Mouse (Mus musculus) heart, embryonic 11.5 days (tissue): Measurements from ENCODE around the gene Gm20388. TPM values are rescaled to one million over a fixed set of nuclear protein-coding genes. Genes with fewer than 3 reads are reported as not detected.

Source experiments
- ATAC-seq: fragments of 200-750 bp; cut with Nextera tagmentation; replicated peaks from 2 replicates; pipeline ENCODE4 v1.8.0; 2017; ENCODE audit warnings: moderate library complexity; ENCODE audit not compliant: insufficient number of reproducible peaks, low FRiP score, low TSS enrichment
- H3K27ac ChIP-seq: fragments of 300-500 bp; sonication (generic); 2 replicates; pipeline ENCODE4 v1.5.1; 2014; ENCODE audit warnings: mild to moderate bottlenecking, low read depth, low read length
- H3K27me3 ChIP-seq: fragments of 300-500 bp; sonication (generic); 2 replicates; pipeline ENCODE4 v1.6.1; 2014; ENCODE audit warnings: mild to moderate bottlenecking, low read length, mixed read lengths; ENCODE audit not compliant: control insufficient read depth, insufficient read depth
- H3K36me3 ChIP-seq: fragments of 300-500 bp; sonication (generic); 2 replicates; pipeline ENCODE4 v1.6.1; 2014; ENCODE audit warnings: mild to moderate bottlenecking, low read length, moderate library complexity, mixed read lengths; ENCODE audit not compliant: control insufficient read depth, insufficient read depth
- H3K4me1 ChIP-seq: fragments of 300-500 bp; sonication (generic); 2 replicates; pipeline ENCODE4 v1.6.1; 2014; ENCODE audit warnings: low read length; ENCODE audit not compliant: control insufficient read depth, insufficient read depth
- H3K4me2 ChIP-seq: fragments of 300-500 bp; sonication (generic); 2 replicates; pipeline ENCODE4 v1.6.1; 2014; ENCODE audit warnings: mild to moderate bottlenecking, moderate library complexity
- H3K4me3 ChIP-seq: fragments of 300-500 bp; sonication (generic); 2 replicates; pipeline ENCODE4 v1.5.1; 2014; ENCODE audit warnings: low read depth, low read length
- H3K9ac ChIP-seq: fragments of 300-500 bp; sonication (generic); 2 replicates; pipeline ENCODE4 v1.6.1; 2014; ENCODE audit warnings: mild to moderate bottlenecking, low read depth, low read length, moderate library complexity
- H3K9me3 ChIP-seq: fragments of 300-500 bp; sonication (generic); replicated peaks from 2 replicates; pipeline ENCODE4 v1.6.1; 2016; ENCODE audit warnings: low read length; ENCODE audit not compliant: control insufficient read depth
- WGBS: fragments of 180-500 bp; shearing (Covaris S2); extraction: QIAGEN DNeasy Blood & Tissue Kit; methylation state at CpG from one replicate; pipeline ENCODE4 v1.1.7; 2014; ENCODE audit not compliant: insufficient replicate concordance; 5-methylcytosine and 5-hydroxymethylcytosine counted together
- polyA plus RNA-seq: library from polyadenylated mRNA; unstranded; fragments of >200 nt; fragmentation: Nextera tagmentation; extraction: Ambion mirVana; gene quantifications from 2 replicates; pipeline ENCODE4 v1.2.1, GENCODE M21; 2014

Gm20388 gene
- polyA plus RNA-seq, 1 experiment from 2014 or later: 6.4 TPM

DNA sequence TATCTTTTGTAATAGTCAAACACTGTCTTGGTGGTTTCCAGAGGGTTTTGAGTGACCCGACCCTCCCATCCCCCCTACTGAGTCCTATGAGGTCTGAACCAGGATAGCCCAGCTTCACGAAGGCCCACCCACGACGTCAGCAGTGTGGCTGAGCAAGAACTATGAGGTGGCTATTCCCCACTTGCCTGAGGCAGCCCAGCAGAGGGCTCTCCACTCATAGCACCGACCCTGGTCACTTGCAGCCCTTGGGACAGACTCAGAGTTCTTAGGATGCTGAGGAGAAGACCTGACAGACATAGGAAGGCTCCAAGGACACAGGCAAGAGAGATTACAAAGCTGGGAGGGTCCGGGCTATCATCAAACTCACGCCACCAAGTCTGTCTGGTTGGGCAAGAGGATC is 2764.4 kb downstream of the Gm20388 start:
- ATAC-seq: no peak
- H3K4me1 ChIP-seq: peaks cover 20% of the 10 kb centered on the region; the same call in 1 of the 2 replicates
- no peaks in the 10 kb centered on the region for H3K9me3 ChIP-seq
- no peak overlapping the region for H3K9ac ChIP-seq
- no peaks in the 10 kb centered on the region for H3K36me3 ChIP-seq
- H3K4me2 ChIP-seq: no peak overlapping the region
- H3K27ac ChIP-seq: no peak overlapping the region
- 40% methylated on average over 7 of the region's 7 CpGs for WGBS
- no peak overlapping the region for H3K4me3 ChIP-seq
- H3K27me3 ChIP-seq: peaks cover 56% of the 10 kb centered on the region

DNA sequence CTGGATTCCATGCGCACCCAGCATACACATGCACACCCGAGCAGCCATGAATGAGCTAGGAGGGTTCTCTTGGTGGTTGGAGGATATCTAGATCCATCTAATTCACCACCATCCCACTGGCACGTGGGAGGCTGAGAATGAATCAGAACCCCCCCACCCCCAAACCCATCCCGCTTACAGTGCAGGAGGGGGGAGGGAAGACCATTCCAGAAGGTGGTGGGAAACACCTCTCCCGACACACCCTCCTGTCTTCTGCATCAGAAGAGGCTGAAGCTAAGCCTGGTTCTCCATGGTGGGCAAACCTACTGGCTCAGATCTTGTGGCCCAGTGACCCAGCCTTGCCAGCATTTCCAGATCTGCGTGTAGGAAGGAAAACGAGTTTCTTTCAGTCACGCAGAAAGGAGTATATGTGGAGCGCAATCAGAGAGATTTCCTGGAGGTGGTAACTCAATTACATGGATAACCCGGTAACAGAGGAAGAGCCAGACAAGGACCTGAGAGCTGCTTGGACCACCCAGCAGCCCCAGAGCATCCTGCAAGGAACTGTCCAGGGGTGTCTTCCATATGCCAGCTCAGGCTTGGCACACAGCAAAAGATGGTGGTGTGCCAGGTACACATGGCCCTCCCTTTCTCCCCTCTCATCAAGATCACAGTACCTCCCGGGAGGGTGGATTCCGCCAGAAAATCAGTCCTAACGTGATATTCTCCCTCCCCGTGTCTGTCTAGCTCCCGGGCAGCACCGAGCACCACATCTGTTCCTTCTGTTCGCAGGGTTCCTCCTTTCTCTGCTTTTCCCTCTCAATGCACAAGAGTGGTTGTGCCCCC is 2765.2 kb downstream of the Gm20388 start:
- Histone ChIP-seq H3K4me3 (peak overlapping the region; percentile 73), H3K9ac (0 out of 2 replicates have a peak overlapping the region, but pooled peaks have one; percentile 1), H3K4me2 (peak overlapping the region; percentile 95), H3K27me3 (peaks cover 57% of the 10 kb centered on the region), H3K27ac (no peak overlapping the region), H3K36me3 (no peaks in the 10 kb centered on the region), H3K4me1 (peaks cover 19% of the 10 kb centered on the region; the same call in 1 of the 2 replicates), H3K9me3 (no peaks in the 10 kb centered on the region)
- WGBS: 79% methylated on average over 17 of the region's 17 CpGs
- no peak for ATAC-seq

DNA sequence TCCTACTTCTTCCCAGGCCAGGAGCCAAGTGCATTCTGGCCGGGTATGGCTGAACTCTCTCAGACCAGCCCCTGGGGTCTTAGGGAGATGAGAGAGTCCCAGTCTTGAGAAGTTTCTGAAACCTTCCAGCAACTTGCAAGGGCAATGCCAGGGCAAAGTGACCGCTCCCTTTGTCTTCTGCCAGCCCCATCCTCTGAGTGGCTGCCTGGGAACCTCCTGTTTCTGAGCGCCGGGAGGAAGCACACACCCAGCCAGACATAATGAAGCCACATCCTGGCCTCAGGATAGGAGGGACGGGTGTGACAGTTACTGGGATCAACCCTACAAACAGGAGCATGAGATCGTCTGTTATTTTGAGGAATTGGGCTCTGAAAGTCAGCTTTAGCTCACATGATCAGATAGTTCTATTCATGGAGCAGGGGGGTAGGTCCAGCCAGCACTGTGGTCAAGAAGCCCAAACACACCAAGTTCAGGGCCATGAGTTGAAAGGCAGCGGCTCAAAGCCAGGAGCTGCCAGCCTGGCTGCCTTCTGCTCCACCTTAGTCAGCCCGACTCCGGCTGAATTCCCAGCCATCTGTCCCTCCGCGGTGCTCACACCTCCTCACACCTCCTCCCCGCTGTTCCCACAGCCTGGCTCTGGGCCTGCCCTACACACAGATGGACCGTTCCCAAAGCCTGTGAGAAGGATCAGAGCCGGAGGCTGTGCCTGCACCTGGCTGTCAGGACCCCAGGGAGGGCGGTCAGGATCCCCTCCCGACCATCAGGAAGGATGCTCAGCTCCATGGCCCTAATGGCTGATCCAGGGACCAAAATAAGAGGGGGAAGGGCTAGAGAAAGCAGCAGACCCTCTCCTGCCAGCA is 2766.2 kb downstream of the Gm20388 start:
- WGBS: 16% methylated on average over 16 of the region's 16 CpGs
- peak overlapping the region; percentile 25 for H3K27ac ChIP-seq

DNA sequence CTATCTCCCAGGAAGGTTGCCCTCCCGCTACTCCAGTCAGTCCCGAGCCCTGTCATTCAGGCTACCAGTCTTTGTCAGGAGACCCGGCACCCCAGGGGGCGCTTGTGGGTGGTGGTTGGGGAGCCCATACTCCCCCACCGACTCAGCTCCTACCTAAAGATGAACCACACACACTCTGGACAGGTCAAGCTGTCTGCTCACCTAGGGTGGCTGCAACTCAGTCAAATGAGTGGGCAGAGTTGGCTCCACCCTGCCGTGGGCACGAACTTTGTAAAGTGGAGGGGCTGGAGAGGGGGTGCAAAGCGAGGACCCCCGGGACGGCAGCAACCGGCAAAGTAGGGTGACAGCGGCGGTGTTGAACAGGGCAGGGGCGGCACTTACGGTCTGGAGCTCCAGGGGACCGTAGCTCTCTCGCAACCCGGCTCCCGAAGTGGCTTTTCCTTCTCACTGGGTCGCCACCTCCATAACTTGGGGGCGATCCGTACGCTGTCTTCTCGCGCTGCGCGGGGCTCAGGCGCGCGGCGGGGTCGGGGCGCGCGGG is 2766.9 kb downstream of the Gm20388 start:
- Histone ChIP-seq H3K4me2 (peak overlapping the region; percentile 95), H3K27ac (peak overlapping the region; percentile 25), H3K9ac (peak overlapping the region; percentile 66), H3K36me3 (no peaks in the 10 kb centered on the region), H3K4me3 (peak overlapping the region; percentile 73), H3K4me1 (peaks cover 19% of the 10 kb centered on the region; the same call in 1 of the 2 replicates), H3K9me3 (no peaks in the 10 kb centered on the region), H3K27me3 (peaks cover 61% of the 10 kb centered on the region)
- no peak for ATAC-seq
- 3% methylated on average over 35 of the region's 35 CpGs for WGBS

More for the DNA sequence above, 2766.2 kb downstream of the Gm20388 start:
- Histone ChIP-seq H3K4me1 (peaks cover 19% of the 10 kb centered on the region; the same call in 1 of the 2 replicates), H3K36me3 (no peaks in the 10 kb centered on the region), H3K9me3 (no peaks in the 10 kb centered on the region), H3K27me3 (peaks cover 59% of the 10 kb centered on the region), H3K4me2 (peak overlapping the region; percentile 95), H3K4me3 (peak overlapping the region; percentile 73), H3K9ac (peak overlapping the region; percentile 66)
- ATAC-seq: no peak

DNA sequence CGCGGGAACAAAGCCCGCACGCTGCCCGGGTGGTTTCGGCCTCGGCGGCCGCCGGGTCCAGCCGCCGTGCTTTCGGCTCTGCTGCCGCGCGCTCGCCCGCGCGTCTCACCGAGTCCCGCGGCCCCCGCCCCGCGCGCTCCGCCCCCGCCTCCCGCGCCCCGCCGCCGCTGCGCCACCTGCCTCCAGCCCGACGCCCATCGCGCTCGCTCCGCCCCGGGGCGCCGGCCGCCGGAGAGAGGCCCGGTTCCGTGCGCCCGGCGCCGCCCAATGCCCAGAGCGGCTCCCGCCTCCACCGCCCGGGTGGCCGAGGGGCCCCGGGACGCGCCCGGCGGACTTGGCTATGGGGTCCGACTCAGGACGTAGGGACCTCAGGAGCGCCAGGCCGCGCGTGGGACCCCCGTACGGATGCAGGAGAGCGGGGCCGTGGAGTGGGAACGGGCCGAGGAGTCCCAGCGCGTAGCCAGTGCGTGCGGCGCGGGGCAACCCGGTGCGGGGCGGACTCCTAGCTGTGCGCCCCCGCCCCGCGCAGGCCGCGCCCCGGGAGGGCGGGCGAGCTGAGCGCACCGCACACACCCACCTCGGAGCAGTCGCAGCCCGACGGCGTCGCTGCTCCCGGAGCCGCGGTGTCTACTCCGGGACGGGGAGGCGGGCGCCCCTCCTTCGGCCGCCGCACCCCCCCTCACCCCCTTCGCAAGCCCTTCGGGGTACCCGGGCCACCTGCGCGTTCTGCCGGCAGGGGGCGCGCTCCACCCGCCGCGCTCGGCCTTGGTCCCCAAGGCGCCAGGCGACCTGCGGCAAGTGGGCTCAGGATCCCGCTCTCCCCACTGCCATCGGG is 2767.6 kb downstream of the Gm20388 start:
- Histone ChIP-seq H3K9ac (peak overlapping the region; percentile 66), H3K36me3 (no peaks in the 10 kb centered on the region), H3K27me3 (peaks cover 60% of the 10 kb centered on the region), H3K27ac (peak overlapping the region; percentile 50; the same call in 1 of the 2 replicates), H3K4me2 (peak overlapping the region; percentile 95), H3K4me3 (peak overlapping the region; percentile 73), H3K4me1 (peaks cover 19% of the 10 kb centered on the region; the same call in 1 of the 2 replicates), H3K9me3 (no peaks in the 10 kb centered on the region)
- peak; percentile 66 for ATAC-seq
- WGBS: under 1% methylated on average over 91 of the region's 127 CpGs

DNA sequence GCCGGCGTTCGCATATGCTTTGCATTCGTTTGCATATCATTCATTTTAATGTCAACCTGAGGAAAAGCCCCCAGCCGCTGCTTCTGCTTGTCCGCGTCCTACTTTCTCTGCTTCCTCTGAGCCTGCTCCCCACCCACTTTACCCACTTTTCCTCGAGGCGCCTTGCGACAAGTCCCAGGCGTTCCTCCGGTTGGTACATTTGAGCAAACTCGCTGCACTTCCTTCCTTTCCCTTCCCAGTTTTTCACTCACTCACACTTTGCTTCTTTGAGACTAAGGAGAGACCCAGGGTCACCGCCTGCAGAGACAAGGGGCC is 2768.2 kb downstream of the Gm20388 start:
- peak overlapping the region; percentile 95 for H3K4me2 ChIP-seq

DNA sequence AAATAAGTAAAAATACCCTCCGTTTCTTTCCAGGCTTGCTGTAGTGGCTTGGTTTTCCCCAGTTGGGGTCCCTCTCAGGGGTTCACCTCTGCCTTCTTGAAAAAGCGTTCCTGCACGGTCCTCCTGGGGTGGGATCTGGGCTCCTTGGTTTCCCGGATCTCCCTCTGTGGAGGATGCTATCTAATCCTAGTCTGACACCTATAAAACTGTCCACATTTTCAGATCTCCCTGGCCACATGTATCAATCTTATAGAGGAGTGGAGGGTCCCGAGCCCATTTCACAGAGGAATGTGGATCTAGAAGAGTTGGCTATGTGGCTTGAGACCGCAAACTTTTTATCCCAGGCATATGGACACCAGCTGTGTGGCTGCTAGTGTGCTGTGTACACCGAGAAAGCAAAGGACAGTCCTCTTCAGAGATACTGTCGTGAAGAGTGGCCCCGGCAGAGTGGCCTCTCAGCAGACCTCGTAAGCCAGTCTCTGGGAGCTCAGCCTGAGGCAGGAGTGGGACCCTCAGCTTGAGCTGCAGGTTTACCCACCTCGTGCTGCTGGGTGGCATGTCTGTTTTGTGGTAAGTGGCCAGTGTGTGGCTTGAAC is 2768.8 kb downstream of the Gm20388 start:
- Histone ChIP-seq H3K36me3 (no peaks in the 10 kb centered on the region), H3K27me3 (peaks cover 56% of the 10 kb centered on the region), H3K9me3 (no peaks in the 10 kb centered on the region), H3K27ac (no peak overlapping the region), H3K4me2 (peak overlapping the region; percentile 95), H3K4me3 (peak overlapping the region; percentile 73; the same call in 1 of the 2 replicates), H3K4me1 (peaks cover 19% of the 10 kb centered on the region; the same call in 1 of the 2 replicates), H3K9ac (no peak overlapping the region)
- 26% methylated on average over 11 of the region's 11 CpGs for WGBS
- ATAC-seq: no peak

More for the DNA sequence above, 2768.2 kb downstream of the Gm20388 start:
- peaks cover 19% of the 10 kb centered on the region; the same call in 1 of the 2 replicates for H3K4me1 ChIP-seq
- no peak overlapping the region for H3K27ac ChIP-seq
- H3K36me3 ChIP-seq: no peaks in the 10 kb centered on the region
- WGBS: 2% methylated on average over 14 of the region's 14 CpGs
- peak overlapping the region; percentile 73 for H3K4me3 ChIP-seq
- H3K9me3 ChIP-seq: no peaks in the 10 kb centered on the region
- peaks cover 56% of the 10 kb centered on the region for H3K27me3 ChIP-seq
- no peak overlapping the region for H3K9ac ChIP-seq
- ATAC-seq: no peak
